Mouse (Mus musculus) left cerebral cortex, adult 9 months (tissue): Measurements from ENCODE around the gene Ano6.
A peak's percentile ranks its signal among the peaks of the same experiment; 100 is the strongest.

Experiments
- DNase-seq, 2 experiments: peaks; one replicate each; pipeline ENCODE4 v3.0.0; 2022; ENCODE audit warnings: low spot score in 2 of 2

Ano6 gene

DNA sequence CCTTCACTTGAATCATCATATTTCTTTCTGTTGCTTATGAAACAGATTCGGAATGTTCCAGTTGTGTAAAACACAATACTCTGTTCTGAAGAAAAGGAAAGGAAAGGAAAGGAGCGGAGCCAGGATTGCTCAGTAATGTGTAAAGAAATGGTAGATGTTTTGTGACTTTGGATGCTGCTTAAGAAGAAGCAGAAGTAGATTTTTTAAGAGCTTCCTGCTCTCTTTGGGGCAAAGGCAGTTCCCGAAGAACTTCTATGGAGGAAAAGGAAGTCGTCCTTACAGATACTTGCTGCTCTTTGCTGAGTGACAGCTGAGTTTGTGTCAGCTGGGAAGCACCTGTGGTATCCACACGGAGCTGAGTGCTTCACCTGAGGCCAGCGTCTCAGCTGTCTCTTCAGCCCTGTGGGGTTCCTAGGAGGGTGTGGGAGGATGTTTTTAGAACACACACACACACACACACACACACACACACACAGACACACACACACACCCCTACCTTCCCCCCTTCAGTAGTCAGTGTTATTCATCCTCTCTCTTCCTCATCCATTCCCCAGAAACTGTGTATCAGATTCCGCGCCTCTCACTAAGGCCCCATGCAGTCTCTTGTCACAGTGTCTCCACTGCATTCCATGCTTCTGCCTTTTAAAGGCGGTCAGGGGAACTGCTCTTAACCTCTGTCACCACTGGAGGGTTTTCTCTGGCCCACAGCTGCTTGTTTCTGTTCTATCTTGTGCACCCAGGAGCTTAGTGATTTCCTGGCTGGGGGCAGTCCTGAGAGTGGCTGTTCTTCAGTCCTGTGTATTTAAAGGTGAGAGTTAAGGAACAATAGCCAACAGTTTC, 6.7 kb downstream of the Ano6 start:
- DNase-seq: no peak

DNA sequence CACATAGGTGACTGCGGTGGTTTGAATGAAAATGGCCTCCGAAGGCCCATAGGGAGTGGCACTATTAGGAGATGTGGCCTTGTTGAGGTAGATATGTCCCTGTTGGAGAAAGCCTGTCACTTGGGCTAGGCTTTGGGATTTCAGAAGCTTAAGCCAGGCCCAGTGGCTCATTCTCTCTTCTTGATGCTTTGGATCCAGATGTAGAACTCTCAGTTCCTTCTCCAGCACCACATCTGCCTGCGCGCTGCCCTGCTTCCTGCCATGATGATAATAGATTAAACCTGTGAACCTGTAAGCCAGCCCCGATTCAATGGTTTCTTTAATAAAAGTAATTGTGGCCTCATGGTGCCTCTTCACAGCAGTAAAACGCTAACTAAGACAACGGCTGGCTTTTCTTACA, 7.6 kb downstream of the Ano6 start:
- DNase-seq: no peak

DNA sequence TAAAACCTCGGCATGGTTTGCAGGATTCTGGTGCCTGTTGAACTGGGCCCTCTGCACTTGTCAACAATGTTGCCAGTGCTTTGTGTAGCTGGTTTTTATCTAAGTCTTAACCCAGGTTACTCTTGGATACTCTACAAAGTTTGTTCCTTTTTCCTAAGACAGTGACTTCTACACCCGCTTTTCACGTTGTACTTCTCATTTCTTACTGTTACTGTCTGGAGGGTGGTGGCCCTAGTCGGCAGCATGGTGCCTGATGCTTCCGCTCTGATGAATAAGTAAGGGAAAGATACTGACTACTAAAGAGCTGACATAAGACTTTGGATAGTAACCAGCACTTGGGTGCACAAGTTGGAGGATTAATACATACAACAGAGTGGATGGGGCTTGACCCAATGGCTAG, 9.0 kb downstream of the Ano6 start:
- no peak for DNase-seq

DNA sequence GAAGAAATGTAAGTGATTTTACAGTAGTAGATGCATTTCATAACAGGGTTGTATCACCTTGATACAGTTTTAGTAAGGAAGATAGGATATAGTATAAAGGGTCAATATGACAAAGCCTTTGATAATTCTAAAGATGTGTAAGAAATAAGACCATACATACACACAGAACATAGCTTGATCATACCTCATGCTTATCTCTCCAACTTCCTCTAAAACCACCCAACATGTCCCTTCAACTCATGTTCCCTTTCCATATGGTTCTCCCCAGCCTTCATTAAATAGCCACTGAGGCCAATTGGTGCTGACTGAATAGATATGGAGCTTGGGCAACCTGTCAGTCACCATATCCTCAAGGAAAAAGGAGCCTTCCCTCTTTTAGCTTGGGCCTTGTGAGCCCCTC, 9.4 kb downstream of the Ano6 start:
- DNase-seq: no peak

DNA sequence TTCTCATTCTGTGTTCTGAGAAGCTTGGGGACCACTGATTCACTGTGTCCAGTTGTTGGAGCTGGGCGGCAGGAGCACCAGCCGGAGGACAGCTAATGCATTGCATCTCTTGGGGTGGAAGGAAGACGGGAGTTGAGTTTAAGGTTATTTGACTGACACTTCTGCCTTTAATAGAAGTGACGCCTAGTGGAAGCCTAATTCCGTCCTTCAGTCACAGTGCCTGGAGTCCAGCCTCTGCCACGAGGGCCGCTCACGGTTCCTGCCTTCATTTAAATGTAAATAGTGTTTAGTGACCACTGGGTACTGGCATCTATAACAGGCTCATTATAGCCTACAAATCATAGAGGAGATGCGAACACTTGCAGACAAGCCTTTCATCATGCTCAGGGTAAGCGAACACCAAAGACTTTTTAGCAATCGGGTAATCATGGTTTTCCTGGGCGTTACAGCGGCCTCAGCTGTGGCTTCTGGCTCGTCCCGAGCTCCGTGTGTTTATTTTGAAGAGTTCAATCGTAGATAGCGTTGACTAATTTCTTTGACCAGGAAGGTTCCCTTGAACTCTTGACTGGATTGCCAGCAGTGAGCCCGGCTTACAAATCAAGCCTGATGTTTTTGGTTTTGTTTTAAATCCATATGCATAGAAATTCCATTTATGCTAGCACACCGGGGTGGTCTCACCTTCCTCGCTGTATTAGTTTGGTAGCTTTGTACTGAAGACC, 10.8 kb downstream of the Ano6 start:
- DNase-seq: no peak

DNA sequence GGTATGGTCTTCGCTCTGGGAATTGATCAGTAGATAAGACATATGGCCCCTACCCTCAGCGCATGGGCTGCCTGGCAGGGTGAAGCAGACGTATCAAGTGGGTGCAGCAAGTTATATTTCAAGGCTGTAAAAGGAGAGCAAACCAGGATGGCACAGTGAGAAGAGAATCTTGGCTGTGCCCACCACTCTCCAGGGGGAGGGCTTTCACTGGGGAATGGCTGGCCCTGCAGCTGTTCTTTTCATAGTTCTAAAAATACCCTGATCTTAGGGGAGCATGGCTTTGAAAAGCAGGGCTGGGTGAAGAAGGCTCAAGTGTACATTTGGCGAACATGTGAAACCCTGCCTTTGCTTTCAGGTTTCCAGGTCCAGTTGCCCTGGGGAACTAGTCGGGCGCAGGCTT, 11.5 kb downstream of the Ano6 start:
- no peak for DNase-seq

DNA sequence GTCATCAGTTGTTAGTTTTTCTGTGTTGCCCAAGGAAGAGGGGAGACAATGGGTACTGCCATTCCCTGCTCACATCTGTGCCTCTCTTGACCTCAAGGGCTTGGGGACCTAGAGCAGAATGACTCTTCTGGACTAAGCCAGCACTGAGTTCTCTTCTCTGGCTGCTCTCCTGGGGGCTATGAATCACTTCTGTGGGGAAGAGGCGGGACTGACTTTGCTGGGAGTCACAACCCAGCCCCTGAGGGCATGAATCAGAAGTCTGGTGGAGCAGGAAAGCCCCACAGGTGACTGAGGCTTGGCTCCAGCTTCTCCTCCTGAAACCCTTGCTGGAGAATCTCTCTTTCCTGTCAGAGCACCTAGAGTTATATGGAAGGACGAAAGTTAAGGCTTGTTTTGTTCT, 12.1 kb downstream of the Ano6 start:
- no peak for DNase-seq

DNA sequence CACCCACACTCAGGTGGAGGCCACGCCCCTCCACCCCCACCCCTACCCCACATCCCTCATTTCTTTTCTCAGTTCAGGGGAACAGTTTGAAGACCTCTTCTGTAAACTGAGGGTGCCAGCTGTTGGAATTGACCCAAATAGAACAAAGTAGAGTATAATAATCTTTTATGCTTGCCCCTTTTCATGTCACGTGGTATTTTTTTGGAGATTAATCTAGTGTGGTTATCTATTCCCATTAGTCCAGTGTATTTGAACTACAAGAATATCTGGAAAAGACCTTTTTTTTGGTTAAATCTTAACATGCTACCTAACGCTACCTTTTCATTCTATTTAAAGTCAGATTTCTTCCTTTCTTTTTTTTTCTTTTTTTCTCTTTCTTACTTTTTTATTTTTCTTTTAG, 12.8 kb downstream of the Ano6 start:
- no peak for DNase-seq

DNA sequence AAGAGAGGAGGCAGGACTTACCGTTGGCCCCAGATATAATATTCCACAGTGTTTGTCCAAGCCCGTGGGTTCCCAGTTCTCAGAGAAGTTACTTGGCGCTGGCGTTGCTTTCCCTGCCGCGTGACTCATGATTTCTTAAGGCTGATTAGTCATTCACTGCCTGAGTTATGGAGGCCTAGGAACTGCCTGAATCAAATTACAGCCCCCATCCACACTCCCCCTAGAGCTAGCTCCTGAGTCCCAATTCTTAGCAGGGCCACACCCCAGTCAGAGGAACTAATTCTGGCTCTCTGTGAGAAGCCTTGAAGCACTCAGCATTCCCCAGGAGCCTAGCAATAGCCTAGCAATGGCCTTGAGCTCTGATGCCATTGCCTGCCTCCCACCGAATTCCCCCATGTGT, 13.6 kb downstream of the Ano6 start:
- DNase-seq: peak in 1 of 2 experiments; percentile 78

GRCm38 (mm10) chr15:95805022-95805471, 14.4 kb downstream of the Ano6 start:
- DNase-seq: no peak

- no peak for DNase-seq
These were observed 17.3 kb downstream of the Ano6 start for GRCm38 (mm10) chr15:95807908-95808307.

DNA sequence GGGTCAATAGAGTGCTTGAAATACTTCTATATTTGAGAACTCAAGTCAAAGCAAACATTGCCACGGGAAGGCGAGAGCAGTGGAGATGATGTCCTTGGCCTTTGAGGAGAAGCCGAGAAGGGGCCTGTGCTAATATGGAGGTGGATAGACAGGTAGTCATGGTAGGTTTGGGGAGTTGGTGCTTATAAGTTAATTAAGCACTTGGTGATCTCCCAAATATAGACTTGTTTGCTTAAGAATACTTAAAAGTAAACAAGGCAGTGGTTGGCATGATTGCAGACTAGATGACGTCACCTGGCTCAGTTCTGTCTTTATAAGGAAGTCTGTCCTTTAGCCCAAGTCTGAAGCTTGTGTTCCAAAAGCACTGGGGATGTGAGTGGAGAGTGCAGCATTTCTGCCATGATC, 19.7 kb downstream of the Ano6 start:
- DNase-seq: no peak

DNA sequence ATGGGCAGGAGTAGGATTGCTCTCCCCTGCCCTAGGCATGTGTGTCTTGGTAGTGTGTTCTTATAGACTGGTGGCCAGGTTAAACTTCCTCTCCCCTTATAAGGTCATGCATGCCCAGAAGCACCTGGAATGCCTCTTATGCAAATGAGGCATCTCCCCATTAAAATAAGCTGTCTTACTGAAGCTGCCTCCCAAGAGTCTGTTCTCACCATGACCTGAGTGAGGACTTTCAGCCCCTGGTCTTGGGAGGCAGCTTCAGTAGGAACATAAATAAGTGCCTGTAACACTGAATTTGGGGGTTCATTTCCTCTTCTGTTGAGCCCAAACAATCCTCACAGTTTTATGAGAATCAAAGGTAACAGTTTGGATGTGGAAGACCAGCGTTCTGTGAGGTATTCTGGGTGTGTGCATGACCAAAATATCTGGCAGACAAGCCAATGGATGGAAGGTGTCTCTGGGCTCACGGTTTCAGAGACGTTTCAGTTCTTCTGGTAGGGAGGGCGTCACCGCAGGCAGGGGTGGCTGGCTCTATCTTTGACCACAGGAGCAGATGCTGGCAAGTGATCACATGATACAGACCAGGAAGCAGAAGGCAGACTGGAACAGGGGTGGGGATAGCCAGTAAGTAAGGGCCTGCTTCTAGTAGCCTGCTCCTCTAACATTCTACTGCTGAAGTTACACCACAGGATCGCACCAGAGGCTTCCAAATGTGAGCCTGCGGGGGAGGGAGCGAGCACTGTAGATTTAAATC, 22.4 kb downstream of the Ano6 start:
- no peak for DNase-seq

DNA sequence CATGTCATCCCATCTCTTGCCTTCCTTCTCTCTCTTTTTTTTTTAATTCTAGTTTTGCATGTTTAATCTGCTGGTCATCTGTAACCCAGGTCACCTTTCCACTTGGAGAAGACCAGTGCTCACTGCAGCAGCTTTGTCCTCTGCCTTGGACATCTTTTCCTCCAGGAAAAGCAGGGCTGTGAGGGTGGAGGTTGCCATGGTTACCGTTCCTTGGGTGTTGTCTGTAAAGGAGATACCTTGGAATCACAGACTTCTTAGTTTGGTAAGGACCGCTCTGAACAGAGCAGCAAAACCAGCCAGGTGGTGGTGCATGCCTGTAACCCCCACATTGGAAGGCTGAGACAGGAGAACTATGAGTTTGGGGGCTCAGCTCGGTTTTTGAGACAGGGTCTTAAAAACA, 26.9 kb downstream of the Ano6 start:
- peak in 1 of 2 experiments; percentile 72 for DNase-seq

- no peak for DNase-seq
These were observed 28.8 kb downstream of the Ano6 start for GRCm38 (mm10) chr15:95819249-95820035.

DNA sequence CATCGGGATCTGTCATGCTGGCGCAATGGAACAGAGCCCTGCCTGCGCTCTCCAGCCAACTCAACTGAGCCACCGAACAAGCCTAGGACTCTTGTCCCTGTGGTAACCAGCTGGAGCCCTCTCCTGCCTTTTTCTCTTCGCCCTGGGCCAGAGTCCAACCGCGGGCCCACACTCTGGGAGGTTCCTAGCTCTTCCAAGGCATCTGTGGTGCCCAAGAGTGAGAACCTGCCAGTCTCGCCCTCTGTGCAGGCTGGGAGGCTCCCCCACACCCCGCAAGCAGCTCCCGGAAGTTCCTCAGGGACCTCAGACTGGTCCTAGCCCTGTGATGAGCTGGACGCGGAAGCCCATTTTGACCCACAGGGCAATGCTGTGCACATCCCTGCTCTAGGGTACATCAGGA, 29.5 kb downstream of the Ano6 start:
- no peak for DNase-seq

DNA sequence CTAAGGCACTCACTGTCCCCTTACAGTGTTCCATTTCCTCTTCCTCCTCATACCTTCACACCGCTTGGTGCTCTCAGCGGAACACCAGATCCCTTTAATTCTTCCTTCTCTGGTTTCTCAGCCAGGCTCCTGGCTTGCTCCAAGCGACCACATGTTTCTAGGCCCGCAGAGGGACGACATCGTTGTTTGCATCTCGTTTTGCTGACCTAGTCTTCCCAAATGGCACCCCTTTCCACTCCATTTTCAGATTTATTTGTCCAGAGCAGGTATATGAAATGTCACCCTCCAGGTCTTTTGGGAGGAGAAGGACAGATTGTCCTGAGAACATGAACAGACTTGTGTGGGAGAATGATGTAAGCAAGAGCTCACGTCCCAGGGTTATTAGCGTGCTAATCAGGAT, 30.0 kb downstream of the Ano6 start:
- DNase-seq: no peak

- DNase-seq: no peak
These were observed 31.5 kb downstream of the Ano6 start for GRCm38 (mm10) chr15:95822099-95822498.

DNA sequence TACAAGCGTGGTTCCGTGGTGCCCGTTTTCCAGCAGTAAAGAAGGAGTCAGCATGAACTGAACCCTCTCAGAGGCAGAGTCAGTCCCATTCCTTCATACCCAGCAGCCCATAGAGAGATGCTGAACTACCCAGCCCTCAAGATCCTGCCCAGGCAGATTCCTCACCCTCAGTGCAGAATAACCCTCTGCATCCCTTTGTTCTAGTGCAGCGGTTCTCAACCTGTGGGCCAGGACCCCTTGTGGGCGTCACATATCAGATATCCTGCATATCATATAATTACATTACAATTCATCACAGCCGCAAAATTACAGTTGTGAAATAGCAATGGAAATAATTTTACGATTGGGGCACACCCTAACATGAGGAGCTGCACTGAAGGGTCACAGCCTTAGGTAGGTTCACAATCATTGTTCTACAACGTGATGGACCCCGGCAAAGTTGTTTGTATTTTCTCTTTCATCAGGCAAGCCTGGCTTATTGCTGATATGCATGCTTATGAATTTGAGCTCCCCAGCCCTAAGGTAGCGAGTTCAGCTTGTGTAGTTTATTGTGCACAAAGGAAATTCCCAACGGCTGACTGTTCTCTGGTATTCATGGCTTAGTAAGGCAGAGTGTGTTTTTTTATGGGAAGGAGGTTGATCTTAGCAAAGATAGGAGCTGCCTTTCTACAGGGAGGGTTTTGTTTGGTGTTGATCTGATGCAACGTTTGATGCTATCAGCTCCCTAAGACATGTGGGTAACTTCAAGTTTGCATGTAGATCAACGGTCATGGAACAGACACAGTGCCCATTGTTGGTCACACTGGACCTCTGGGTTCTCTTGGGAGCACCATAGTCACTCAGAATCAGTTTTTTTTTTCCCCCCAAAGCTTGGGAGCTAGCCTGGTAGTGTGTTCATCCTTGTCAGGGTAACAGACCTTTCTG, 33.0 kb downstream of the Ano6 start:
- no peak for DNase-seq

GRCm38 (mm10) chr15:95826516-95826915, 35.9 kb downstream of the Ano6 start:
- DNase-seq: no peak
